Mouse (Mus musculus): ENCODE results near the gene Zfp937.
"Not testable (repeated sequence)": the region's sequence is repeated elsewhere in the genome, so short reads cannot be mapped to it uniquely, and the experiment has no call there.

DNA sequence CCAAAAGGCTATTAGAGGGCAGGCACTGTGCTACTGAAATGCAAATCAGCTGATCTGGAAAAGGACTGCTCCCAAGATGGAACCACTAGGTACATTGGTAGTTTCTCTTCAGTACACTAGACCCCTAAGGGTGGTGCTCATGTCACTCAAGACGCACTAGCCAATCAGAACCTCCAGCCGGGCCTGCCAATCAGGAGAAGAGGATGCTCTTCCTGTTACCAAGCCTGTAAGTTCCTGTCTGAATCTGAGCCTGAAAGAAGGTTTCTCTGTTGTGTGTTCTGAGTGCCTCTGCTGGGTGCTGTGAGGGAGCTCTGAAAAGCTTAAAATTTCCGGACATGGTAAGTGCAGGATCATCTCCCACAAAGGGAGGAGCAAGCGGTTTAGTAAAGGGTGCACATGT is 39.4 kb downstream of the Zfp937 start, which contains the start of gene Gm14124:
- TF ChIP-seq CTCF (IDR thresholded peaks at IDR 0.05); POLR2A (IDR thresholded peaks at IDR 0.05; ENCODE audit: insufficient read depth, low read depth, low read length); EP300 (IDR thresholded peaks at IDR 0.05; ENCODE audit: insufficient read depth, low read depth, low read length): not testable (repeated sequence)
